ENCODE assay signal across 10 mouse cellular contexts in genomic region chr4:114467371-114468094, GRCm38 (mm10).
DNase-seq lines count a peak whose midpoint lies in the region.
"Had no signal": no experiment of that assay in that cellular context is flagged by ENCODE, and none has a peak within 500 bp of the region (broad histone marks: within the 10 kb centered on the region; RNA-seq: fewer than 3 reads in every experiment).

No protein-coding gene starts in this region.

- DNase-seq in heart, adult 11 months: peak; percentile 90
- DNase-seq in heart, adult 9 months (ENCODE audit: low spot score in 2 of 2): no peak
- peak; percentile 16 for DNase-seq in ovary, postnatal 36 days (ENCODE audit: low spot score)
- DNase-seq in ovary, postnatal 10 days (ENCODE audit: low spot score): no peak
- DNase-seq in kidney, adult 8-10 months: peak; percentile 33 to 55
- peak; percentile 62 for DNase-seq in retina, postnatal 1 day
- no peak for DNase-seq in spleen, postnatal 10 days (ENCODE audit: low spot score in 2 of 2)
- DNase-seq in layer of hippocampus, adult 11-12 months (ENCODE audit: low spot score): no peak
- DNase-seq: right cerebral cortex, postnatal 25 days; thymus, adult 18-20 months had no signal

Comparison
In these comparisons a context has a peak if more than half of its experiments do, and no peak if none do; other contexts are left out.
1. DNase-seq: peak in heart, adult 11 months (single experiment), ovary, postnatal 36 days (single experiment), kidney, adult 8-10 months (2 of 2) and retina, postnatal 1 day (single experiment); none in heart, adult 9 months (0 of 2), ovary, postnatal 10 days (single experiment), spleen, postnatal 10 days (0 of 2) and layer of hippocampus, adult 11-12 months (single experiment).